Mouse (Mus musculus): ENCODE data around the gene Ywhag.

DNA sequence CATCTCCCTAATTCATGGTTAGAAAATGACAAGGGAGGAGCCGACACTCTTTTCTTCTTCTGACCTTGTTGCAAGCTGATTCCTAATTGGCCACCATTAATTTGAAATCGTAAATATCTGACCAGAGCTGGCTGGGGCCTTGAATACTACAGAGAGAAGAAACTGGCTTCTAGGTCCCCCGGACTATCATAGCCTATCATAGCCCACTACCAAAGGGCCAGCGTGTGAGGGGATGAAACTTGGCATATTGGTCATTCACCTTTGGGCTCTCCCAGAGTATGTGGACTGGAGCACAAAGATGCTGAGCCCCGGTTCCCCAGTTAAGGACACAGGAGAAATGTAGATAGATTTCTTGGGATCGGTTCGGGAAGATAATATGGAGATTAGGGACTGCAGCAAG is 31.4 kb downstream of the Ywhag start:
- TF ChIP-seq CTCF (IDR thresholded peaks at IDR 0.05; ENCODE audit: control insufficient read depth, insufficient read depth, insufficient read length) (no peak), MAX (IDR thresholded peaks at IDR 0.05) (no peak), USF1 (IDR thresholded peaks at IDR 0.05; ENCODE audit: low read depth) (no peak)

Data from C2C12 (cell line).